Mouse (Mus musculus): ENCODE measurements around the gene Mipep. TPM values are rescaled to one million over a fixed set of nuclear protein-coding genes. Genes with fewer than 3 reads are reported as not detected.

Mipep gene
- polyA plus RNA-seq, 1 experiment from 2014 or later, result 22.1 TPM

DNA sequence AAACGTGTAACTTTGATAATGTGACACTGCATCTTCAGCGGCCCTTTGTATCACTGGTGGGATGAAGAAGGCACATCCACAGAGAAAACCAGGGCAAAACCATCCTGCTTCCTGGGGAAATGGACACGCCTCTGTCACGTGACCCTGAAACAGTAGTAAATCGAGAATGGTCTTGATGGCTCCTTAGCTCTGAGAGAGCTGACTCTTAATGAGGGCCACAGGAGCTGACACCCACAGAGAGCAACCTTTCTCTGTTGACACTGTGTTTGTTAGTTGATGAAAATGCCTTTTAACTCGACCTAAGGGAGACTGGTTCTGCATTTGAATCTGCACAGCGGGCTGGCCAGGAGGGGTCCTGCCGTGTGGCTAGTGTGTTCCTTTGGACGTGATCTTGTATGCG, 22.6 kb upstream of the Mipep start:
- peaks cover 8% of the 10 kb centered on the region; the same call in 1 of the 2 replicates for H3K36me3 ChIP-seq
- H3K4me2 ChIP-seq (replicated peaks), result no peak overlapping the region
- no peak for ATAC-seq
- no peak overlapping the region for H3K27ac ChIP-seq
- 0 out of 2 replicates have a peak, but pooled peaks cover 2% of the 10 kb centered on the region for H3K4me1 ChIP-seq (replicated peaks)
- H3K9me3 ChIP-seq, result no peaks in the 10 kb centered on the region
- no peaks in the 10 kb centered on the region for H3K27me3 ChIP-seq (replicated peaks)
- H3K4me3 ChIP-seq (replicated peaks), result no peak overlapping the region
- no peak overlapping the region for H3K9ac ChIP-seq
- WGBS, result 76% methylated on average over 10 of the region's 10 CpGs

DNA sequence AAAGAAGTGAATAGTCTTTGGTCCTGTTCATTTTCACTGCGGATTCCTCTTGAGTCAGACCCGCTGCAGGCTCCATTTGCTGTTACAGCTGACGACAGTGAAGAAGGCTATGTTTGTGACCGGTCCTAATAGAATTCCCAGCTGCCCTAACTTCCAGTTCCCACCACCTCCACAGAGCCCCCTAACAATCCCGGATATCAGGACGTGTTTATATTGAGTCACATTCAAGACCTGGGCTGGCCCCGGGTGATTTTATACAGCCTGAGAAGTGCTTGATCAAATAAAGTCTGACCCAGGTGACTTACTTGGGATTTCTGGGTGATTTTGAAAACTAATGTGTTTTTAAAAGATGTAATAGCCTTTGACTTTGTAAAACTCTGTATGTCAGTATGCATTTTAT, 21.6 kb upstream of the Mipep start:
- Histone ChIP-seq H3K9ac (no peak overlapping the region), H3K4me1 (replicated peaks) (0 out of 2 replicates have a peak, but pooled peaks cover 2% of the 10 kb centered on the region), H3K4me3 (replicated peaks) (no peak overlapping the region), H3K27me3 (replicated peaks) (no peaks in the 10 kb centered on the region), H3K36me3 (peaks cover 5% of the 10 kb centered on the region; the same call in 1 of the 2 replicates), H3K27ac (no peak overlapping the region), H3K9me3 (no peaks in the 10 kb centered on the region), H3K4me2 (replicated peaks) (no peak overlapping the region)
- ATAC-seq, result no peak
- WGBS, result 35% methylated on average over 7 of the region's 7 CpGs

DNA sequence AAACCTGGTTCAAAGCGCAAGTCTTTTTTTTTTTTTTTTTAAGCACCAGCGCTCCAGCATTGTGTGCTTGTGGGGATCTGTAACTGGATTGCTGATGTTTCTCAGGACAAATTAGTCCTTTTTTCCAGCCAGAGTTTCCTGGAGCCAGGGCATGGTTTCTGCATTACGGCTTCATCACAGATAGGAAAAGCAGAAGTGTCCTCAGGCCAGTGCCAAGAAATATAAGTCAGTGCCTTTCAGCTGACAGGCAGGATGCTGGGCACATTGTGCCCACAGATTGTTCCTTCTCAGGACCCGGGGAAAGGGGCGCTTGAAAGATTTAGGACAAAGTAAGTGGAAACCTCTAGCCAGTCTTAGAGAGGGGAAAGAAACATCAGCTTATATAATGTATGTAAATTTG, 20.6 kb upstream of the Mipep start:
- 85% methylated on average over 5 of the region's 5 CpGs for WGBS
- Histone ChIP-seq H3K9ac (no peak overlapping the region), H3K27me3 (replicated peaks) (no peaks in the 10 kb centered on the region), H3K36me3 (peaks cover 5% of the 10 kb centered on the region; the same call in 1 of the 2 replicates), H3K4me2 (replicated peaks) (no peak overlapping the region), H3K4me1 (replicated peaks) (0 out of 2 replicates have a peak, but pooled peaks cover 2% of the 10 kb centered on the region), H3K9me3 (no peaks in the 10 kb centered on the region), H3K4me3 (replicated peaks) (no peak overlapping the region), H3K27ac (no peak overlapping the region)
- no peak for ATAC-seq

DNA sequence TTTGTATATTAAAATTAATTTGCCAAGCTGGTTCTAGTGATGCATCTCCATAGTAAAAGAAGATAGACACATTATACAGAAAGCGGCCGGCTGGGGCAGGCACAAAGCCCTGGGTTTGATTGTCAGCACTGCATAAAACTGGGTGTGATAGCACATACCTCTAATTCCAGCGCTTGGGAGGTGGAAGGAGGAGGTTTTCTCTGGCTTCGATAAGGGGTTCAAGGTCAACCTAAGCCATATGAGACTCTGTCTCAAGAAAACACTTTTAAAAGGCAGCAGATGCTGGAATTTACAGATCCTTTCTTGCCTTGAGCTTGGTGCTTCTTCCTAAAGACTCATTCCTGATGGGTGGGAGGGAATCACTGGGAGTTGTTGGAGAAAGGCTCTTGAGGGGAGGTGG, 19.8 kb upstream of the Mipep start:
- Histone ChIP-seq H3K4me2 (replicated peaks) (no peak overlapping the region), H3K36me3 (peaks cover 5% of the 10 kb centered on the region; the same call in 1 of the 2 replicates), H3K27ac (no peak overlapping the region), H3K9ac (no peak overlapping the region), H3K4me1 (replicated peaks) (0 out of 2 replicates have a peak, but pooled peaks cover 2% of the 10 kb centered on the region), H3K9me3 (no peaks in the 10 kb centered on the region), H3K27me3 (replicated peaks) (no peaks in the 10 kb centered on the region), H3K4me3 (replicated peaks) (no peak overlapping the region)
- ATAC-seq, result no peak
- 79% methylated on average over 4 of the region's 4 CpGs for WGBS

DNA sequence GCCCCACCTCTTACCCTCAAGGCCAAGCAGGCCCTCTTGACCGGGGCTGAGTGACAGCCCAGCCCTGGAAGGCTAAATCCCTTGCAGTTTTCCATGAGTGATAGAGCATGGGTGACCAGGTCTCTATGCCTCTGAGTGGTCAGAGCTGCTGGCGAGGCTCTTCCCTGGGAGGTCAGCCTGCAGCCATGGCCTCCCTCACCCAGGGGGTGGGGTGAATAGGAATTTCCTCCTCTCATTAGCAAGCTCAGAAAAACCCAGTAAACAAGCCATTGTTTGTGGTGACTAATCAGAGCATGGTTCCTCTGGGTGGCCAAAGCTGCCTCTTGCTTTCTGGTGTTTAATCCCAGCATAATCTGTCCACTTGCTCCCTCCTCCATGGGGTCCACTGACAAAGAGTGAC, 19.3 kb upstream of the Mipep start:
- peaks cover 5% of the 10 kb centered on the region; the same call in 1 of the 2 replicates for H3K36me3 ChIP-seq
- H3K4me1 ChIP-seq (replicated peaks), result 0 out of 2 replicates have a peak, but pooled peaks cover 2% of the 10 kb centered on the region
- no peak overlapping the region for H3K9ac ChIP-seq
- no peak for ATAC-seq
- no peaks in the 10 kb centered on the region for H3K9me3 ChIP-seq
- 64% methylated on average over 2 of the region's 2 CpGs for WGBS
- H3K27me3 ChIP-seq (replicated peaks), result no peaks in the 10 kb centered on the region
- H3K27ac ChIP-seq, result peak overlapping the region; percentile 11; the same call in 1 of the 2 replicates
- H3K4me2 ChIP-seq (replicated peaks), result no peak overlapping the region
- H3K4me3 ChIP-seq (replicated peaks), result no peak overlapping the region

DNA sequence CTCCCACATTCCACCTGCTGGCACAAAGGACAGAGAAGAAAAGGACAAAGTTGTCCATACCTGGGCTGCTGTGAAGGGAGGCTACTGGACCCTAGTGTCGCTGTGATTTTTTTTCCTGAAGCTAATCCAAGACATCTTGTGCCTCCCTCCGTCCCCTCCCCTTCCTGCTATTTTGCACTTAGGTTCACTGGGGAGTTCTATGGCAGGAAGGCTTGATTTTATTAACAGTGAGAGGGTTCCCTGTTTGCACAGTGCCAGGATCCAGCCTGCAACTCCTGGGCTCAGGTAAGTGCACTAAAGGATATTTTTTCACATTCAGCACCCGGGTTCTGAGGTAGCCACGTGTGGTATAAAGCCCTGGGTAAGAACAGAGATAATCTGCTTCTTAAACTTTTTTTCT, 16.5 kb upstream of the Mipep start, which contains the start of gene C1qtnf9:
C1qtnf9 (plus strand) TSS at position 251 of the 400 bp plus-strand sequence.
- no peaks in the 10 kb centered on the region for H3K4me1 ChIP-seq (replicated peaks)
- H3K9me3 ChIP-seq, result no peaks in the 10 kb centered on the region
- no peak within 1 kb of the TSS for H3K4me3 ChIP-seq (replicated peaks)
- 66% methylated on average over 4 of the region's 4 CpGs for WGBS
- no peaks in the 10 kb centered on the region for H3K27me3 ChIP-seq (replicated peaks)
- no peak within 1 kb of the TSS for H3K9ac ChIP-seq
- no peak within 1 kb of the TSS for H3K27ac ChIP-seq
- H3K4me2 ChIP-seq (replicated peaks), result no peak within 1 kb of the TSS
- ATAC-seq, result no peak
- no peaks in the 10 kb centered on the region for H3K36me3 ChIP-seq

DNA sequence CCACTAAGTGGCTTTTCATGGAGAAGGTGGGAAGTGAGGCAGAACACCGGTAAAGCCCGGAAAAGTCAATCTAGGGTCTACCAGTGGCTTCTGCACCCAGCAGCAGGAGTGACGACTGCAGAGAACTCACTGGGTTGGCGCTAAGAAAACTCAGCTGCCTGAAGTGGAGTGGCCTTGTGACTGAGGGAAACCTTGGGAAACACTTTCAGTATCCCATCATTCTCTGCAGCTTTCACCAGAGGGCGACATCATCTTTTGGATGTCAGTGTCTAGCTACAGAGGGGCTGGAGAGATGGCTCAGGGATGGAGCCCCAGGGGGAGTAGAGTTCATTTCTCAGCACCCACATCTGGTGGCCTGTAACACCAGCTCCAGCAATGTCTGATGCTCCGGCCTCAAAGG, 15.0 kb upstream of the Mipep start:
- 49% methylated on average over 6 of the region's 6 CpGs for WGBS
- Histone ChIP-seq H3K27me3 (replicated peaks) (no peaks in the 10 kb centered on the region), H3K27ac (no peak overlapping the region), H3K36me3 (no peaks in the 10 kb centered on the region), H3K4me1 (replicated peaks) (no peaks in the 10 kb centered on the region), H3K4me2 (replicated peaks) (no peak overlapping the region), H3K4me3 (replicated peaks) (no peak overlapping the region), H3K9me3 (no peaks in the 10 kb centered on the region), H3K9ac (no peak overlapping the region)
- no peak for ATAC-seq

DNA sequence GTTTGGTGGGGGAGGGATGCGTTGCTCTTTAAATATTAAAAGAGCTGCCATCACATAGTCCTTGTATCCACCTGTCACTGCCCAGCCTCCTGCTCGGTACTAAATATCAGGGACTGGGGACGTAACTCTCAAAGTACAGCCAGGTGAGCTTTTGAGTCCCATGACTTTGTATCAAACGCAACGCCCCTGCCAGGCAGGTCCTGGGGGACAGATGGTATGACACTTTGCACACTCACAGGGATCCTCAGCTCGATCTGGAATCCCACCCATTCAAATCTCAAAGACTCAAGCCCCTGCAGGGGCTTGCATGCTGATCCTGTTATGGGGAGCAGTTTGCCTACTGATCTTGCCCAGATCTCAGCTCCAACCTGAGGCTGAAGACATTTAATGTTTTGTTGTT, 13.8 kb upstream of the Mipep start:
- Histone ChIP-seq H3K4me3 (replicated peaks) (no peak overlapping the region), H3K27me3 (replicated peaks) (no peaks in the 10 kb centered on the region), H3K4me2 (replicated peaks) (no peak overlapping the region), H3K36me3 (no peaks in the 10 kb centered on the region), H3K9ac (no peak overlapping the region), H3K27ac (no peak overlapping the region), H3K9me3 (no peaks in the 10 kb centered on the region), H3K4me1 (replicated peaks) (no peaks in the 10 kb centered on the region)
- no peak for ATAC-seq
- WGBS, result 77% methylated on average over 6 of the region's 6 CpGs

DNA sequence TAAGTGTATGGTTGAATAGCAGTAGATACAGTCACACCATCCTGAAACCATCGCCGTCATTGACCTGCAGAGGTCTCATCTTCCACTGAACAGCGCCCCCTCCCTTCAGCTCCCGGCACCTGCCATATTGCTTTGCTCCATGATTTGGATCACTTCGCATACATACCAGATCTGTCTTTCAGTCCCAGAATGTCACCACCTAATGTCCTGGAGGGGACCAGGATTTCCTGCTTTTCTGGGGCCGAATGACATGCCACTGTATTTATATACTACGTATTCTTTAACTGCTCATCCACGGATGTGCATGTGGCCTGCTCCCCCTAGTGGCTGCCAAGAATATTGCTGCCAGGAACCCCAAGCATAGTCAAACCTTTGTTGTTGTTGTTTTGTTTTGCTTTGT, 13.3 kb upstream of the Mipep start:
- Histone ChIP-seq H3K4me3 (replicated peaks) (peak overlapping the region; percentile 25), H3K9ac (peak overlapping the region; percentile 27; the same call in 1 of the 2 replicates), H3K36me3 (no peaks in the 10 kb centered on the region), H3K4me2 (replicated peaks) (peak overlapping the region; percentile 59), H3K9me3 (no peaks in the 10 kb centered on the region), H3K4me1 (replicated peaks) (no peaks in the 10 kb centered on the region), H3K27me3 (replicated peaks) (no peaks in the 10 kb centered on the region), H3K27ac (no peak overlapping the region)
- WGBS, result 2% methylated on average over 8 of the region's 8 CpGs
- ATAC-seq, result peak; percentile 39; the same call in 1 of the 2 replicates

DNA sequence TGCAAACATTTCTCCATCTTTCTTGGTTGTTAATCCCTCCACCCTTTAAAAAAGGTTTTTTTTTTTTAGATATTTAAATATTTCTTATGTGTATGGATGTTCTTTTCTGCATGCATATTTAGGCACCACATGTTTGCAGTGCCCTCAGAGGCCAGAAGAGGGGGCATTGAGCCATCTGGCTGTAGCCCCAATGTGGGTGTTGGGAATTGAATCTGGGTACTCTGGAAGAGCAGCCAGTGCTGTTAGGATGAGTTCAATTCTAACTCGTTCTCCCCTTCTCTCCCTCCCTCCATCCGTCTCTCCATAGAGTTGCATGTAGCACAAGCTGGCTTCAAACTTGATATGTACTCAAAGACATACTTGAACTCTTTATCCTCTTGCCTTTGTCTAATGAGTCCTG, 10.9 kb upstream of the Mipep start:
- ATAC-seq, result no peak
- Histone ChIP-seq H3K4me2 (replicated peaks) (no peak overlapping the region), H3K9me3 (no peaks in the 10 kb centered on the region), H3K4me1 (replicated peaks) (no peaks in the 10 kb centered on the region), H3K27ac (no peak overlapping the region), H3K9ac (no peak overlapping the region), H3K4me3 (replicated peaks) (no peak overlapping the region), H3K27me3 (replicated peaks) (no peaks in the 10 kb centered on the region), H3K36me3 (no peaks in the 10 kb centered on the region)
- 76% methylated on average over 2 of the region's 2 CpGs for WGBS

DNA sequence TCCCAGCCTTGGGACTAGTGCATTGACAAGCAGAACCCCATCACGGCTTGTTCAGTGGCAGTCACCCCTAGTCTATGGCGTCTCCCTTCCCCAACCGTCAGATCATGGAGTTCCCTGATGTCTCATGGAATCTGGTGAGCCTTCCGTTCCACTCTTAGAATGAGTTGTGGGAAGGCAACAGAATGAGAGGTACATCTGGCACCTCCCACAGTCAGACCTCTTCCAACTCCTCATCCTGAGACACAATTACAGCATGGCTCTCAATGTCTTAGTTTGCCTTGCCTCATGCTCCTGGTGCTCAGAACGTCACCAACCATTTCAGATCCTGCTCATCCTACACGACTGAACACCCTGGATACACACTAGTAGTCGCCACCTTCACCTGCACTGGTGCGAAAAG, 7.9 kb upstream of the Mipep start:
- Histone ChIP-seq H3K27ac (no peak overlapping the region), H3K36me3 (no peaks in the 10 kb centered on the region), H3K27me3 (replicated peaks) (no peaks in the 10 kb centered on the region), H3K9me3 (no peaks in the 10 kb centered on the region), H3K4me1 (replicated peaks) (no peaks in the 10 kb centered on the region), H3K9ac (no peak overlapping the region), H3K4me2 (replicated peaks) (no peak overlapping the region), H3K4me3 (replicated peaks) (no peak overlapping the region)
- no peak for ATAC-seq
- 83% methylated on average over 8 of the region's 8 CpGs for WGBS

DNA sequence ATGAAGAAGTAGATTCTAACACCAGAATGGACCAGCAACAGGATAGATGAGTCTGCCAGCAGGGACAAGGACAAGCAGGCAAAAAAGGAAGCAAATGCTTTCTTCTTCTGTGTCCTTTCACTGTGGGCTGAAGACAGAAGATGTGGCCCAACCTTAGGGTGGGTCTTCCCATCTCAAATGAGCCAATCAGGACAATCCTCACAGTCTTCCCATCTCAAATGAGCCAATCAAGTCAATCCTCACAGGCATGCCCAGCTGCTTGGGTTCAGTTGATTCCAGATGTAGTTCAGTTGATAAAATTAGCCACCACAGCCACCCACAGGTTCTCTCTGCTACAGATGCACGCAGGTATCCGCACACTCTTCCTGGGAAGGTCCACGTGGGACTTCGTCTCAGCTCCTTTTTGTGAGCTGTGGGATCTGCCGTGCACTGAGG, 6.9 kb upstream of the Mipep start:
- no peak overlapping the region for H3K27ac ChIP-seq
- H3K4me3 ChIP-seq (replicated peaks), result no peak overlapping the region
- WGBS, result 88% methylated on average over 5 of the region's 5 CpGs
- H3K4me1 ChIP-seq (replicated peaks), result no peaks in the 10 kb centered on the region
- no peak overlapping the region for H3K4me2 ChIP-seq (replicated peaks)
- no peaks in the 10 kb centered on the region for H3K36me3 ChIP-seq
- no peak overlapping the region for H3K9ac ChIP-seq
- no peaks in the 10 kb centered on the region for H3K9me3 ChIP-seq
- ATAC-seq, result no peak
- H3K27me3 ChIP-seq (replicated peaks), result no peaks in the 10 kb centered on the region

DNA sequence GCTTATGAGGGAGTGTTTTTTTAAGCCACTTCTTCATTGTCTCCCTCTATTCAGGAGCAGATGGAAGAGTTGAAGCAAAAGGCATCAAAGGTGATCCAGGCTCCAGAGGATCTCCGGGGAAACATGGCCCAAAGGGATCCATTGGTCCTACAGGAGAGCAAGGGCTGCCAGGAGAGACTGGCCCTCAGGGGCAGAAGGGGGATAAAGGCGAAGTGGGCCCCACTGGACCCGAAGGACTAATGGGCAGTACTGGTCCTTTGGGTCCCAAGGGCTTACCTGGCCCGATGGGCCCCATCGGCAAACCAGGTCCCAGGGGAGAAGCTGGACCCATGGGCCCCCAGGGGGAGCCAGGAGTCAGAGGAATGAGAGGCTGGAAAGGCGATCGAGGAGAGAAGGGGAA, 5.2 kb upstream of the Mipep start:
- Histone ChIP-seq H3K9ac (no peak overlapping the region), H3K27me3 (replicated peaks) (no peaks in the 10 kb centered on the region), H3K4me2 (replicated peaks) (no peak overlapping the region), H3K4me1 (replicated peaks) (no peaks in the 10 kb centered on the region), H3K27ac (no peak overlapping the region), H3K36me3 (no peaks in the 10 kb centered on the region), H3K9me3 (no peaks in the 10 kb centered on the region), H3K4me3 (replicated peaks) (no peak overlapping the region)
- WGBS, result 90% methylated on average over 7 of the region's 7 CpGs
- no peak for ATAC-seq
